Mouse (Mus musculus): ENCODE results near the gene Adad2.

Gene Adad2

GRCm38 (mm10) chr8:119641058-119641457, 28.5 kb downstream of the Adad2 start:
- DNase-seq (ENCODE audit: low read depth, low spot score): no peak

- no peak for DNase-seq (ENCODE audit: low read depth, low spot score)
These were observed 30.4 kb downstream of the Adad2 start for GRCm38 (mm10) chr8:119642960-119643359.

- DNase-seq (ENCODE audit: low read depth, low spot score): no peak
These were observed 31.9 kb downstream of the Adad2 start for GRCm38 (mm10) chr8:119644429-119644960.

- no peak for DNase-seq (ENCODE audit: low read depth, low spot score)
These were observed 32.5 kb downstream of the Adad2 start for GRCm38 (mm10) chr8:119644981-119645597.

GRCm38 (mm10) chr8:119646197-119646596, 33.6 kb downstream of the Adad2 start:
- DNase-seq (ENCODE audit: low read depth, low spot score): no peak

- DNase-seq (ENCODE audit: low read depth, low spot score): no peak
These were observed 34.3 kb downstream of the Adad2 start for GRCm38 (mm10) chr8:119646846-119647245.

GRCm38 (mm10) chr8:119651324-119651723, 38.8 kb downstream of the Adad2 start:
- no peak for DNase-seq (ENCODE audit: low read depth, low spot score)

- DNase-seq (ENCODE audit: low read depth, low spot score): no peak
These were observed 44.3 kb downstream of the Adad2 start for GRCm38 (mm10) chr8:119656709-119657464.

GRCm38 (mm10) chr8:119661081-119661480, 48.5 kb downstream of the Adad2 start:
- DNase-seq (ENCODE audit: low read depth, low spot score): no peak

GRCm38 (mm10) chr8:119661892-119662291, 49.3 kb downstream of the Adad2 start:
- no peak for DNase-seq (ENCODE audit: low read depth, low spot score)

GRCm38 (mm10) chr8:119663440-119663839, 50.9 kb downstream of the Adad2 start:
- no peak for DNase-seq (ENCODE audit: low read depth, low spot score)

GRCm38 (mm10) chr8:119665270-119665669, 52.7 kb downstream of the Adad2 start:
- no peak for DNase-seq (ENCODE audit: low read depth, low spot score)
